Mouse (Mus musculus) B cell, adult (primary cell): ENCODE measurements around the gene Smco4. TPM values are rescaled to one million over a fixed set of nuclear protein-coding genes. Genes with fewer than 3 reads are reported as not detected.

Source experiments
- total RNA-seq: library from RNA; stranded (reverse); gene quantifications from 4 replicates; pipeline ENCODE4 v1.2.4, GENCODE M21; 2023; ENCODE audit not compliant: inconsistent age

Smco4 gene
- 9.1 to 16.5 TPM (median 9.9 TPM) in 4 replicates for total RNA-seq

DNA sequence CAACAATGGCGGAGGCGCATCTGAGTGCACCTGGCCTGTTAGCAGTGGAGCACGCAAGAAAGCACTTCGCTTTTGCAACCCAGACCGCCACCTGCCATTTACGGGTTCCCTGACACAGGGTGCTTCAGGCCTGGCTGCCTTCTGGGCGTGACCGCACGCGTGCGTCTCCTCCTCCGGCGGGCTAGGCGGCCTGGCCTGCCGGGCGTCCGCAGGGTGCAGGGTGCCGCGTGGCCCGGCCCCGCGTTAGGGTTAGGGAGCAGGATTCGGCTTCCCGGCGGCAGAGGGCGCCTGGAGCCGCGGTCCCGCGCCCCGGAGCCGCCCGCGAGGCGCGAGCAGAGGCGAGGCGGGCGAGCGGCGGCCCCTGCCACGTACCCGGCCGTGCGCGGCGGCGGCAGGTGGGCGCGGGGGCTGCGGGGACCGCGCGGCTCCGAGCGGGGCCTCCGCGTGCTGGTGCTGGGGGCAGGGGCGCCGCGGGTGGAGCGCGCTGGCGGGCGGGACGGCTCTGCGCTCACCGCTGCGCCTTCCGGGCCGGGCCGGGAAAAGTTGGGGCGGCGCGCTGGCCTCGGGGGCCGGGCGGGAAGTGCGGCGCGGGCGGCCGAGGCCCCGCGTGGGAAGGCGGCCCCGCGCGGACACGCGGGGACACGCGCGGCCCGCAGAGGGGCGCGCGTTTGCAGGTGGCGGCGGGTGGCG is at the start of gene Smco4:
TSS of gene Smco4 (plus strand) at position 198 of the 690 bp plus-strand sequence.

Other genes with a start within 250 kb of the Smco4 start
- gene Med17, start 213.5 kb upstream of the Smco4 start, total RNA-seq: 42.8 to 48.9 TPM (median 47.4 TPM) in 4 replicates
- 318 to 362 TPM (median 342 TPM) in 4 replicates for gene Taf1d, start 187.2 kb upstream of the Smco4 start, total RNA-seq
- gene 4931406C07Rik, start 187.0 kb upstream of the Smco4 start, total RNA-seq: 5.0 to 7.9 TPM (median 5.3 TPM) in 4 replicates
- 38.1 to 56.9 TPM (median 52.5 TPM) in 4 replicates for gene Cep295, start 135.6 kb upstream of the Smco4 start, total RNA-seq
- gene Deup1, start 134.5 kb downstream of the Smco4 start, total RNA-seq: not detected in 4 replicates
- 8.5 to 10.9 TPM (median 10.4 TPM) in 4 replicates for gene Slc36a4, start 216.3 kb downstream of the Smco4 start, total RNA-seq